In the genomic region with DNA sequence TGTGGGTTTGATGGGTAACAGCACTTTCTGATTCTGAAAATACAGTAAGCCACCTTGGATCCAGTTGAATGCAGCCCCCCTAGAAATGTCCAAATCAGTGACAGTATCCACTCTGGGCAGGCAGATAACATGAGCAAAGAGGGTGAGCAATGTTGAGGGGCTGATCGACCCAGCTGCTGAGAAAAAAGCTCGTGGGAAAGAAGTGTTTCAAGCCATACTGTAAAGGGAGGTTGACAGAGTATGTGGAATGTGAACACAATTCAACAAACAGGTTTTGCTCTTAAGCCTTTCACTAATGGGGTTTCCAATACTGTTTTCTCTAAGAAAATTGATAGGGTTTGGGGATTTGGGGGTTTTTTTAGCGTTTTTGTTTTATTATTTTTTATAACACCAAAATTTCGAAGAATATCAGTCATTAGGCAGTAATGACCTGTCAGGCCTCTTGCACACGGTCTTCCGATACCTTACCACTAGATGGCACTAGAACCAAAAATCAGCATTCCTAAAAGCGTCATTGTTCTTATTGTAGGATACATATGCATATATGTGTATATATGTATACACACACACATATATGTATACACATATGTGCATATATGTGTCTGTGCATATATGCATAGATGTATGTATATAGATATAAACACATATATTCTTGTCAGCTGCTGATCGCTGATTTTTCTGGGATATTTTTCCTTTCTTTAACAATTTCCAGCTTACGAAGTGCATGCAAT, we compare ENCODE assay signal across 8 mouse cellular contexts.
DNase-seq lines count a peak whose midpoint lies in the region; ATAC-seq and TF ChIP-seq lines count a peak whose summit lies in the region.

No protein-coding gene starts in this region.

- no peak overlapping the region for H3K4me3 ChIP-seq in midbrain, postnatal 0 days (ENCODE audit: low read depth, low read length)

- peak; percentile 10 for DNase-seq in lung, postnatal 10 days
- DNase-seq in lung, postnatal 14 days = no peak
- DNase-seq in embryo, embryonic 9.5 days (ENCODE audit: extremely low spot score) = peak; percentile 51
- DNase-seq in midbrain, postnatal 0 days (ENCODE audit: low spot score) = peak; percentile 53
- no peak for DNase-seq in urinary bladder, postnatal 36 days (ENCODE audit: low spot score in 2 of 2)
- DNase-seq in left cerebral cortex, adult 8-10 months (ENCODE audit: low spot score in 2 of 2) = no peak
- no peak for DNase-seq in heart, adult 9 months (ENCODE audit: low spot score in 2 of 2)

- peak overlapping the region; percentile 15; the same call in 1 of the 2 replicates for H3K4me2 ChIP-seq in midbrain, postnatal 0 days (ENCODE audit: low read depth, low read length, poor library complexity, severe bottlenecking)

- H3K36me3 ChIP-seq in midbrain, postnatal 0 days (ENCODE audit: insufficient read depth, low read length) = no peaks in the 10 kb centered on the region

- no peaks in the 10 kb centered on the region for H3K4me1 ChIP-seq in midbrain, postnatal 0 days (ENCODE audit: insufficient read depth, low read length)

- peak; percentile 80 for TF ChIP-seq CTCF in midbrain, postnatal 0 days (IDR thresholded peaks at IDR 0.05)

- 25% methylated on average over 9 of the region's 9 CpGs for WGBS in midbrain, postnatal 0 days

- peak; percentile 52 for ATAC-seq in inflammation-experienced regulatory T-cells, adult 6 months
- ATAC-seq in midbrain, postnatal 0 days (ENCODE audit: low FRiP score) = peak; percentile 54; the same call in 1 of the 2 replicates

- H3K9me3 ChIP-seq in midbrain, postnatal 0 days (ENCODE audit: low read length) = no peaks in the 10 kb centered on the region

- no peaks in the 10 kb centered on the region for H3K27me3 ChIP-seq in midbrain, postnatal 0 days (ENCODE audit: insufficient read depth, low read length)

- H3K9ac ChIP-seq in midbrain, postnatal 0 days (replicated peaks; ENCODE audit: low read length, poor library complexity, severe bottlenecking) = no peak overlapping the region

- no peak overlapping the region for H3K27ac ChIP-seq in midbrain, postnatal 0 days (ENCODE audit: low read depth, low read length)

Comparison
In these comparisons a context has a peak if more than half of its experiments do, and no peak if none do; other contexts are left out.
1. DNase-seq: peak in lung, postnatal 10 days (single experiment), embryo, embryonic 9.5 days (single experiment) and midbrain, postnatal 0 days (single experiment); none in lung, postnatal 14 days (single experiment), urinary bladder, postnatal 36 days (0 of 2), left cerebral cortex, adult 8-10 months (0 of 2) and heart, adult 9 months (0 of 2).